Mouse (Mus musculus) stomach, postnatal 0 days (tissue): Measurements from ENCODE around the gene Arsk. TPM values are rescaled to one million over a fixed set of nuclear protein-coding genes. Genes with fewer than 3 reads are reported as not detected.
A peak's percentile ranks its signal among the peaks of the same experiment; 100 is the strongest.

ENCODE experiments used
- ATAC-seq: fragments of 200-750 bp; cut with Nextera tagmentation; 2 replicates; pipeline ENCODE4 v1.8.0; 2017; ENCODE audit not compliant: low FRiP score, low TSS enrichment
- DNase-seq: peaks from one replicate; pipeline ENCODE4 v3.0.0-alpha.2; 2016; ENCODE audit warnings: low spot score
- H3K27ac ChIP-seq: fragments of 300-500 bp; sonication (generic); replicated peaks from 2 replicates; pipeline ENCODE4 v1.5.1; 2014; ENCODE audit warnings: mild to moderate bottlenecking, control low read depth
- H3K27me3 ChIP-seq: fragments of 300-500 bp; sonication (generic); 2 replicates; pipeline ENCODE4 v1.6.1; 2014; ENCODE audit warnings: low read length; ENCODE audit not compliant: control insufficient read depth, insufficient read depth
- H3K36me3 ChIP-seq: fragments of 300-500 bp; sonication (generic); 2 replicates; pipeline ENCODE4 v1.6.1; 2014; ENCODE audit warnings: low read length, mixed read lengths; ENCODE audit not compliant: control insufficient read depth, insufficient read depth
- H3K4me1 ChIP-seq: fragments of 300-500 bp; sonication (generic); replicated peaks from 2 replicates; pipeline ENCODE4 v1.6.1; 2014; ENCODE audit warnings: antibody characterized with exemption; ENCODE audit not compliant: control insufficient read depth, insufficient read depth
- H3K4me2 ChIP-seq: fragments of 300-500 bp; sonication (generic); replicated peaks from 2 replicates; pipeline ENCODE4 v1.6.1; 2014; ENCODE audit warnings: low read depth, mild to moderate bottlenecking, control low read depth, moderate library complexity
- H3K4me3 ChIP-seq: fragments of 300-500 bp; sonication (generic); 2 replicates; pipeline ENCODE4 v1.5.1; 2014; ENCODE audit warnings: low read depth, low read length, control low read depth
- H3K9ac ChIP-seq: fragments of 300-500 bp; sonication (generic); 2 replicates; pipeline ENCODE4 v1.6.1; 2014; ENCODE audit warnings: mild to moderate bottlenecking, low read length, control low read depth, mixed read lengths
- H3K9me3 ChIP-seq: fragments of 300-500 bp; sonication (generic); 2 replicates; pipeline ENCODE4 v1.6.1; 2016; ENCODE audit warnings: low read length; ENCODE audit not compliant: control insufficient read depth
- CTCF ChIP-seq: IDR thresholded peaks from 2 replicates; pipeline ENCODE4 v1.5.1; 2016; ENCODE audit warnings: antibody characterized with exemption, low read depth, mild to moderate bottlenecking, moderate library complexity
- EP300 ChIP-seq: optimal IDR thresholded peaks from 2 replicates; pipeline ENCODE3; 2016; ENCODE audit warnings: antibody characterized with exemption
- WGBS: fragments of 180-500 bp; shearing (Covaris S2); extraction: QIAGEN DNeasy Blood & Tissue Kit; methylation state at CpG from one replicate; pipeline ENCODE4 v1.1.7; 2014; 5-methylcytosine and 5-hydroxymethylcytosine counted together
- polyA plus RNA-seq: library from polyadenylated mRNA; unstranded; fragments of >200 nt; fragmentation: Nextera tagmentation; extraction: Ambion mirVana; gene quantifications from 2 replicates; pipeline ENCODE4 v1.2.1, GENCODE M21; 2015

The Arsk gene
- polyA plus RNA-seq = 4.0 and 4.8 TPM in 2 replicates

DNA sequence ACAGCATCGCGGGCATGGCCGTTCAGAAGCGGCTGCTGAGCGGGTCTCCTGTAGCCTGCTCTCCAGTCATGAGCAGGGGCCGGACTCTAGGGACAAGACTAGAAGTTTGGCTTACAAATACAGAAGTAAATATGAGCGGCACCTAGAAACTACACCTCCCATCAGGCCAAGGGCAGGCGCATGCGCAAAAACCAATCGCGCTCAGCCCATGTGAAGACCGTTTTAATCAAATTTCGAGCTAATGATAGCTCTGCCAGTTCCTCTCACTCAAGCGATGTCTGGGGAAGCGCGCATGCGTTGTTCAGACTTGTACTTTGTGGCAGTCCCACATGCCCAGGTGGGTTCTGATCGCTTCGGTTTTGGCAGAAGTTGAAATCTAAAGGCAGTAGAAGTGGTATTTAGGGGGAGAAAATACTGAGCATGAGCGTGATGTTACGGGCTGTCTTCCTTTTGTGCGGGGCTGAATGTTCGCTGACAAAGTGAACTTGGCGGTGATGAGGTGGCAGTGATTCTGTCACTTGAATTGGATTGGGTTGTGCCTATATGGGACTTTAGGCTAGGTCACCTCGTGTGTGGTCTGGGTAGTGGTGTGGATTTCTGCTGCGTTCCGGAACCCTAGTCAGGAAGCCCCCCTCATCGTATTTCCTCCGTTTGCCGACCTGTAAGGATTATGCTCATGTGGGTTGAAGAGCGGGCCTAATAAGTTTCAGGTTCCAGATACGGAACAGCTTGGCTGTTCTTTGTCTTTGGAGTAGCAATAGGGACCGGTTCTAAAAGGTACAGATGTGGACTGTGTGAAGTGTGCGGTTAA is at the start of gene Arsk, which contains the start of gene Ttc37:
Arsk (minus strand) TSS at position 168 of the 811 bp plus-strand sequence.
Ttc37 (plus strand) TSS at position 242 of the 811 bp plus-strand sequence.
- peak within 1 kb of the TSS; percentile 5; the same call in 1 of the 2 replicates for H3K27ac ChIP-seq
- H3K9ac ChIP-seq = peak within 1 kb of the TSS; percentile 61
- no peak for TF ChIP-seq EP300
- no peak for TF ChIP-seq CTCF
- WGBS = under 1% methylated on average over 34 of the region's 34 CpGs
- no peaks in the 10 kb centered on the region for H3K9me3 ChIP-seq
- peak within 1 kb of the TSS; percentile 61 for H3K4me2 ChIP-seq
- DNase-seq = peak; percentile 93
- peak within 1 kb of the TSS; percentile 57 for H3K4me3 ChIP-seq
- peak; percentile 96 for ATAC-seq
- H3K4me1 ChIP-seq = no peaks in the 10 kb centered on the region
- no peaks in the 10 kb centered on the region for H3K36me3 ChIP-seq
- no peaks in the 10 kb centered on the region for H3K27me3 ChIP-seq

DNA sequence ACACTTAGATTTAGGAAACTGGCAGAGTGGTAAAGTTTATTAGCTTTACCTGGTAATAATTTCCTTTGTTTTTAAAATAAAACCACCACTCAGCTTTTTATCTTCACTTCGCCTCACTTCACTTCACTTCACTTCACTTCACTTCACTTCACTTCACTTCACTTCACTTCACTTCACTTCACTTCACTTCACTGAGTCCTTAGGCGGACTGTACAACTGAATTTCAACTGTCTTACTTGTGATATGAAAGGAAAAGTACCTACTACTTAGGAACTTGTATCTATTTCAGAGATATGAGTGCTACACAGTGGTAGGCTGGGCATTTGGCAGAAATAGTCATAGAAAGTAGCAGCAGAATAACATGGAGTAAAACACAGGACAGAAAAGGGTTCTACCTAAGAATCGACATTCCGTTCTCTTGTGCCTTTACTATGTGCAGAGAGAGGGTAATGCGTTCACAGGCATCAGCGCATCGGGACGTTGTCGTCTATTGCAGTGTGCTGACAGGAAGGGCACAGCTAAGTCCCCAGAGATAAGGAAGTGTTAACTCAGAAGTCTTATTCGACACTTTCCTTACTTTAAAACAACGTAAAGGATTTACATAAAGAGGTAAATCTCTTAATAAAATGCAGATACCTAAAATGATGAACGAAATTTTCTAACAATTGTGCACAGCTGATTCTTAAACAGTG is 42.8 kb upstream of the Arsk start:
- H3K4me3 ChIP-seq = no peak overlapping the region
- no peaks in the 10 kb centered on the region for H3K27me3 ChIP-seq
- ATAC-seq = no peak
- 93% methylated on average over 12 of the region's 12 CpGs for WGBS
- TF ChIP-seq EP300 (no peak), CTCF (no peak)
- no peak overlapping the region for H3K4me2 ChIP-seq
- no peak overlapping the region for H3K9ac ChIP-seq
- H3K4me1 ChIP-seq = no peaks in the 10 kb centered on the region
- no peak overlapping the region for H3K27ac ChIP-seq
- no peak for DNase-seq
- H3K36me3 ChIP-seq = peaks cover 10% of the 10 kb centered on the region
- no peaks in the 10 kb centered on the region for H3K9me3 ChIP-seq

DNA sequence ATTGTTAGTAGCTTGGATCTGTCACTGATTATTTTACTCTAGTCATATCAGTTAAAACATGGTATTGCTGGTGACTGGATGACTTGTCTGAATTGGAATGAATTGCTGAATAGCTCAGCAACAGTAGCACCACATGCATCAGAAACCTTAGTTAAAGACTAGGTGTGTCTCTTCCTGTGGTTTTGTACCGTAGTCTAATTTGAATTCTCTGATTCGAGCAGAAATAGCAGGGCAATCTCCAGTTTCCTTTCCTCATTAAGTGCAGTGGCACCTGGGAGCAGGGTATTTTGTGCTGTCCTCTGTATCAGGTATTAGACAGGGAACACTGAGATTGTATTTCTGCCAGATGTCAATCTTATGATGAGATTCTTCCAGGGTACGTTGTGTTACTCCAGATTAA is 40.4 kb upstream of the Arsk start:
- H3K36me3 ChIP-seq = peaks cover 12% of the 10 kb centered on the region; the same call in 1 of the 2 replicates
- no peak overlapping the region for H3K4me2 ChIP-seq
- no peaks in the 10 kb centered on the region for H3K9me3 ChIP-seq
- H3K27ac ChIP-seq = no peak overlapping the region
- no peaks in the 10 kb centered on the region for H3K27me3 ChIP-seq
- no peak for TF ChIP-seq CTCF
- TF ChIP-seq EP300 = no peak
- WGBS = 83% methylated on average over 3 of the region's 3 CpGs
- no peak overlapping the region for H3K4me3 ChIP-seq
- H3K9ac ChIP-seq = no peak overlapping the region
- ATAC-seq (no peak), DNase-seq (no peak)
- H3K4me1 ChIP-seq = no peaks in the 10 kb centered on the region

DNA sequence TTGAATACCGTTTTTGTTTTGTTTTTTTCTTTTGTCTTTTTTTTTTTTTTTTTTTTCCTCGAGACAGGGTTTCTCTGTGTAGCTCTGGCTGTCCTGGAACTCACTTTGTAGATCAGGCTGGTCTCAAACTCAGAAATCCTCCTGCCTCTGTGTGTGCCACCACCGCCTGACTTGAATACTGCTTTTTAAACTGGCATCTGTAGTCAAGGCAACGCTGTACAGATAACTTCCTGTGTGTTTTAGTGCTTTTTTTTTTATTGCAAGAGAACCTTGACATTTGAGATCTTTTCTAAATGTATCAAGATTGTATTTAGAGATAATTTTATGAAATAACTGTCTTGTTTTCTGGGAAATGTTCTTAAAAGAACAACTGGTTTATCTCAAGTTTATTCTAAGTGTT is 34.0 kb upstream of the Arsk start:
- H3K36me3 ChIP-seq = peaks cover 7% of the 10 kb centered on the region
- H3K4me1 ChIP-seq = no peaks in the 10 kb centered on the region
- no peaks in the 10 kb centered on the region for H3K27me3 ChIP-seq
- no peak overlapping the region for H3K9ac ChIP-seq
- no peak for DNase-seq
- no peaks in the 10 kb centered on the region for H3K9me3 ChIP-seq
- 92% methylated on average over 4 of the region's 4 CpGs for WGBS
- no peak overlapping the region for H3K4me3 ChIP-seq
- ATAC-seq = no peak
- no peak overlapping the region for H3K4me2 ChIP-seq
- no peak overlapping the region for H3K27ac ChIP-seq
- TF ChIP-seq EP300 (no peak), CTCF (no peak)

DNA sequence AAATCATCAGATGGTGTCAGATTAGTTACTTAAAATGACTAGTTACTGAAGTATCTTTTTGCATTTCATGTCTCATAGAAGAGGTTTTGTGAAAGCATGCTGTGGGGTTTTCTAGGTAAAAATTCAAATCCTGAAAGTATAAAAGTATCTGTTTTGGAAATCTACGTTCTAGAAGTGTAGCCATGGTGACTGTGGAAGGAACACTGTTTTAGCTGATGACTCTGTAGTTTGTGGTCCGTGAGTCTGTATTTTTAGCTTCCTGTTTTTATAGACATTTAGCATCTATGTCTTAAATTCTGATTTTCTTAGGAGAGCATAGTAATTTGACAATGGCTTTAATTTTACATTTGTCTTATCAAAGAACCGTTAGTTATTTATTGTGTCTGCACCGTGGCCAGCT is 30.3 kb upstream of the Arsk start:
- no peak for TF ChIP-seq CTCF
- TF ChIP-seq EP300 = no peak
- 94% methylated on average over 4 of the region's 4 CpGs for WGBS
- DNase-seq (no peak), ATAC-seq (no peak)
- no peaks in the 10 kb centered on the region for H3K9me3 ChIP-seq
- no peak overlapping the region for H3K27ac ChIP-seq
- no peaks in the 10 kb centered on the region for H3K27me3 ChIP-seq
- H3K36me3 ChIP-seq = peaks cover 5% of the 10 kb centered on the region
- H3K4me3 ChIP-seq = no peak overlapping the region
- no peak overlapping the region for H3K4me2 ChIP-seq
- H3K9ac ChIP-seq = no peak overlapping the region
- no peaks in the 10 kb centered on the region for H3K4me1 ChIP-seq
